Mouse (Mus musculus) myocyte (in vitro differentiated cells): ENCODE data around the gene Gm9887. TPM values are rescaled to one million over a fixed set of nuclear protein-coding genes. Genes with fewer than 3 reads are reported as not detected.

Source experiments
- H3K27me3 ChIP-seq: one replicate; pipeline ENCODE4 v1.6.1; 2011; ENCODE audit not compliant: control insufficient read depth, insufficient read depth, insufficient read length
- H3K36me3 ChIP-seq: one replicate; pipeline ENCODE4 v1.6.1; 2011; ENCODE audit not compliant: control insufficient read depth, insufficient read depth
- H3K4me2 ChIP-seq: one replicate; pipeline ENCODE4 v1.6.1; 2011; ENCODE audit warnings: low read depth, control low read depth
- H3K4me3 ChIP-seq: one replicate; pipeline ENCODE4 v1.5.1; 2011; ENCODE audit warnings: mild to moderate bottlenecking, control low read depth, moderate library complexity
- H3K79me2 ChIP-seq: one replicate; pipeline ENCODE4 v1.6.1; 2011; ENCODE audit not compliant: control insufficient read depth, insufficient read depth
- H3ac ChIP-seq: one replicate; pipeline ENCODE4 v1.6.1; 2011; ENCODE audit not compliant: control insufficient read depth, insufficient read length
- CEBPB ChIP-seq: IDR thresholded peaks from 2 replicates; pipeline ENCODE4 v1.6.1; 2011; ENCODE audit warnings: mild to moderate bottlenecking, moderate library complexity; ENCODE audit not compliant: poor library complexity, insufficient read depth, severe bottlenecking
- E2F4 ChIP-seq: IDR thresholded peaks from one replicate; pipeline ENCODE4 v1.6.1; 2011; ENCODE audit warnings: mild to moderate bottlenecking, control low read depth, moderate library complexity; ENCODE audit not compliant: insufficient read depth
- MAX ChIP-seq: IDR thresholded peaks from one replicate; pipeline ENCODE4 v1.6.1; 2011; ENCODE audit warnings: low read depth, mild to moderate bottlenecking, control low read depth
- MYOD1 ChIP-seq, 3 experiments: IDR thresholded peaks; one replicate each; pipeline ENCODE4 v1.6.1; 2011; ENCODE audit warnings: control low read depth in 2 of 3, low read depth in 2 of 3, mild to moderate bottlenecking in 2 of 3, moderate library complexity in 1 of 3; ENCODE audit not compliant: insufficient read length in 2 of 3, control insufficient read depth in 1 of 3
- MYOG ChIP-seq, 3 experiments: IDR thresholded peaks; one replicate each; pipeline ENCODE4 v1.6.1; 2011; ENCODE audit warnings: control low read depth in 2 of 3, low read depth in 2 of 3, mild to moderate bottlenecking in 2 of 3; ENCODE audit not compliant: insufficient read length in 2 of 3, control insufficient read depth in 1 of 3, insufficient read depth in 1 of 3
- POLR2A ChIP-seq: IDR thresholded peaks from one replicate; pipeline ENCODE4 v1.6.1; 2011; ENCODE audit warnings: low read depth, mild to moderate bottlenecking, control low read depth, moderate library complexity; ENCODE audit not compliant: insufficient read length
- POLR2AphosphoS2 ChIP-seq: IDR thresholded peaks from one replicate; pipeline ENCODE4 v1.6.1; 2011; ENCODE audit warnings: low read depth, control low read depth; ENCODE audit not compliant: insufficient read length
- REST ChIP-seq: IDR thresholded peaks from one replicate; pipeline ENCODE4 v1.6.1; 2011; ENCODE audit warnings: mild to moderate bottlenecking, control low read depth, moderate library complexity; ENCODE audit not compliant: insufficient read depth, insufficient read length
- SRF ChIP-seq: IDR thresholded peaks from one replicate; pipeline ENCODE4 v1.6.1; 2011; ENCODE audit warnings: low read depth; ENCODE audit not compliant: control insufficient read depth, insufficient read length
- TCF12 ChIP-seq: IDR thresholded peaks from one replicate; pipeline ENCODE4 v1.6.1; 2011; ENCODE audit warnings: mild to moderate bottlenecking, control low read depth; ENCODE audit not compliant: poor library complexity, insufficient read depth, severe bottlenecking
- TCF3 ChIP-seq: IDR thresholded peaks from one replicate; pipeline ENCODE4 v1.6.1; 2011; ENCODE audit warnings: low read depth, control low read depth; ENCODE audit not compliant: insufficient read length
- USF1 ChIP-seq: IDR thresholded peaks from one replicate; pipeline ENCODE4 v1.6.1; 2011; ENCODE audit warnings: low read depth, mild to moderate bottlenecking, control low read depth, moderate library complexity
- polyA plus RNA-seq: library from polyadenylated mRNA; unstranded; fragments of >200 nt; fragmentation: generic; extraction: Trizol; gene quantifications from one replicate; pipeline ENCODE4 v1.2.1, GENCODE M21; 2012; ENCODE audit warnings: missing spikeins

The Gm9887 gene
- polyA plus RNA-seq, 1 experiment, result 2.4 TPM

- Histone ChIP-seq H3K4me2 (peak within 1 kb of the TSS; percentile 91), H3ac (peak within 1 kb of the TSS; percentile 83), H3K79me2 (peaks cover 18% of the 10 kb centered on the region), H3K36me3 (peaks cover 21% of the 10 kb centered on the region), H3K4me3 (peak within 1 kb of the TSS; percentile 80), H3K27me3 (no peaks in the 10 kb centered on the region)
- TF ChIP-seq MAX, result no peak
- peak; percentile 99 for TF ChIP-seq POLR2A
- TF ChIP-seq TCF12, result no peak
- no peak for TF ChIP-seq REST
- TF ChIP-seq USF1, result no peak
- TF ChIP-seq MYOD1 (IDR thresholded peaks at IDR 0.05; ENCODE audit: control insufficient read depth in 1 of 3, insufficient read length in 2 of 3, low read depth in 2 of 3), result no peak
- TF ChIP-seq SRF, result no peak
- no peak for TF ChIP-seq TCF3
- peak; percentile 98 for TF ChIP-seq POLR2AphosphoS2
- no peak for TF ChIP-seq CEBPB
- TF ChIP-seq E2F4, result no peak
These were observed 15.5 kb downstream of the Gm9887 start, which contains the start of gene Nemf for GRCm38 (mm10) chr12:69356546-69357299. TSS of gene Nemf (minus strand) at chr12:69357165.

GRCm38 (mm10) chr12:69351685-69352084, 20.6 kb downstream of the Gm9887 start:
- no peak overlapping the region for H3K4me2 ChIP-seq
- no peak overlapping the region for H3K4me3 ChIP-seq
- H3K27me3 ChIP-seq, result no peaks in the 10 kb centered on the region
- H3ac ChIP-seq, result no peak overlapping the region
- TF ChIP-seq CEBPB (no peak), TCF3 (no peak), MYOD1 (IDR thresholded peaks at IDR 0.05; ENCODE audit: control insufficient read depth in 1 of 3, insufficient read length in 2 of 3, low read depth in 2 of 3) (no peak), POLR2A (no peak), REST (no peak), TCF12 (no peak), MAX (no peak), E2F4 (no peak), USF1 (no peak), SRF (no peak), POLR2AphosphoS2 (no peak), MYOG (IDR thresholded peaks at IDR 0.05; ENCODE audit: control insufficient read depth in 1 of 3, insufficient read depth in 1 of 3, insufficient read length in 2 of 3, low read depth in 2 of 3) (no peak)
- H3K79me2 ChIP-seq, result peaks cover 18% of the 10 kb centered on the region
- peaks cover 43% of the 10 kb centered on the region for H3K36me3 ChIP-seq

GRCm38 (mm10) chr12:69349928-69350327, 22.3 kb downstream of the Gm9887 start:
- Histone ChIP-seq H3K4me3 (no peak overlapping the region), H3K27me3 (no peaks in the 10 kb centered on the region), H3ac (no peak overlapping the region), H3K36me3 (peaks cover 57% of the 10 kb centered on the region), H3K79me2 (peaks cover 1% of the 10 kb centered on the region), H3K4me2 (no peak overlapping the region)
- TF ChIP-seq SRF (no peak), CEBPB (no peak), MYOD1 (IDR thresholded peaks at IDR 0.05; ENCODE audit: control insufficient read depth in 1 of 3, insufficient read length in 2 of 3, low read depth in 2 of 3) (no peak), MAX (no peak), E2F4 (no peak), POLR2A (no peak), MYOG (IDR thresholded peaks at IDR 0.05; ENCODE audit: control insufficient read depth in 1 of 3, insufficient read depth in 1 of 3, insufficient read length in 2 of 3, low read depth in 2 of 3) (no peak)

- Histone ChIP-seq H3K4me2 (no peak overlapping the region), H3K27me3 (no peaks in the 10 kb centered on the region), H3ac (no peak overlapping the region), H3K36me3 (peaks cover 65% of the 10 kb centered on the region), H3K79me2 (no peaks in the 10 kb centered on the region), H3K4me3 (no peak overlapping the region)
- no peak for TF ChIP-seq POLR2AphosphoS2
- no peak for TF ChIP-seq CEBPB
- TF ChIP-seq TCF12, result no peak
- no peak for TF ChIP-seq MYOG (IDR thresholded peaks at IDR 0.05; ENCODE audit: control insufficient read depth in 1 of 3, insufficient read depth in 1 of 3, insufficient read length in 2 of 3, low read depth in 2 of 3)
- no peak for TF ChIP-seq SRF
- TF ChIP-seq E2F4, result no peak
- no peak for TF ChIP-seq MYOD1 (IDR thresholded peaks at IDR 0.05; ENCODE audit: control insufficient read depth in 1 of 3, insufficient read length in 2 of 3, low read depth in 2 of 3)
- no peak for TF ChIP-seq REST
- TF ChIP-seq MAX, result no peak
- no peak for TF ChIP-seq POLR2A
- no peak for TF ChIP-seq TCF3
These were observed 38.7 kb downstream of the Gm9887 start for GRCm38 (mm10) chr12:69333547-69333946.
